Mouse (Mus musculus): ENCODE data around the gene Rev3l.
"Not testable (repeated sequence)": the region's sequence is repeated elsewhere in the genome, so short reads cannot be mapped to it uniquely, and the experiment has no call there.

Rev3l gene

DNA sequence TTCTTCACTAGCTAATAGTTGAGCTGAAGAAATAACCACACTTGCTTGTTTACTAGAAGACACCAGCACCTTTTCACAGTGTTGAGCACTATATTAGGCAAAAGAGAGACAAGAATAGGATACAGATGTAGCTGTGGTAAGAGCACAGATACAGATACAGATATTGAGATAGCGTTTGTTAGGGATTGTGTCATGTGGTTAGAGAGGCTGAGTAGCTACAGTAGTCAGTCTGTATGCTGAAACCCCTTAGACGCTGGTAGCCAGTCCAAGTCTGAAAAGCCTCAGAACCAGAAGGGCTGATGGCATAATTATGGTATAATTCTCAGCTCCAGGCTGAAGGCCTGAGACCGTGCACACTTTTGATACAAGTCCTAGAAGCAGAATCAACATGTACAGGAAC, 53.3 kb downstream of the Rev3l start:
- DNase-seq, result no peak

- no peak for DNase-seq
Measured at GRCm38 (mm10) chr10:39793295-39793694, 61.4 kb downstream of the Rev3l start.

- peak; percentile 54 for DNase-seq
Measured at GRCm38 (mm10) chr10:39811507-39811906, 79.6 kb downstream of the Rev3l start.

DNA sequence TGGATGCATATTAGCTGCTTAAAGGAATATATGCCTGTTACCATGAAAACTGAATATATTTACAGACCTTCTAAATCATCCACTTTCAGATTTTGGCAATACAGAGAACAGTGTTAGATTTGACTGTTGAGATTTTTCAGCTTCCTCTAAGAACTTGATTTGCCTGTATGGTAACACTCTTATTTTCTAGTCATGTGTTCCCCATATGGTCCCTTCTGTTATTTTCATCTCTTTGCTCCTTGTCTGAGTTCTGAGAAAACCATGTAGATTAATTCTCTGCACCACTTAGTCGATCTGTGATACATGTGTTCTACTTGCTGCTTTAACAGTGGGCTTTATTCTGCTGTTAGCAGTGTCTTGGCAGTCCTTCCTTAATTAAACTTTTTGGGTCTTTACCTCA, 110.7 kb downstream of the Rev3l start:
- DNase-seq, result no peak

DNA sequence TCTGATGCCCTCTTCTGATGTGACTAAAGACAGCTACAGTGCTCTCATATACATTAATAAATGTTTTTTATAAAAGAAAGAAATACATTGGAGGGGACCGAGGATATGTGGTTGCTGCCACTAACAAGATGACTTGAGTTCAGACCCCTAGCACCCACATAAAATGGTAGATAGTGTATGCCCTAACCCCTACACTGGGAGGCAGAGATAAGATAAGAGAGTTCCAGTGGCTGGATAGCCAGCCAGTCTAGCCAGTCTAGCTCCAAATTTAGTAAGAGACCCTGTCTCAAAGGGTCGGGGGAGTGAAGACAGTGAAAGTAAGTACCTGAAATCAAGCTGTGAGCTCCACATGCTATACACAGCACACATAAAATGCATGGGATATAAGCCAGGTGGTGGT, 133.6 kb downstream of the Rev3l start:
- DNase-seq, result no peak

GRCm38 (mm10) chr10:39888621-39889020, 156.7 kb downstream of the Rev3l start:
- DNase-seq, result no peak

DNA sequence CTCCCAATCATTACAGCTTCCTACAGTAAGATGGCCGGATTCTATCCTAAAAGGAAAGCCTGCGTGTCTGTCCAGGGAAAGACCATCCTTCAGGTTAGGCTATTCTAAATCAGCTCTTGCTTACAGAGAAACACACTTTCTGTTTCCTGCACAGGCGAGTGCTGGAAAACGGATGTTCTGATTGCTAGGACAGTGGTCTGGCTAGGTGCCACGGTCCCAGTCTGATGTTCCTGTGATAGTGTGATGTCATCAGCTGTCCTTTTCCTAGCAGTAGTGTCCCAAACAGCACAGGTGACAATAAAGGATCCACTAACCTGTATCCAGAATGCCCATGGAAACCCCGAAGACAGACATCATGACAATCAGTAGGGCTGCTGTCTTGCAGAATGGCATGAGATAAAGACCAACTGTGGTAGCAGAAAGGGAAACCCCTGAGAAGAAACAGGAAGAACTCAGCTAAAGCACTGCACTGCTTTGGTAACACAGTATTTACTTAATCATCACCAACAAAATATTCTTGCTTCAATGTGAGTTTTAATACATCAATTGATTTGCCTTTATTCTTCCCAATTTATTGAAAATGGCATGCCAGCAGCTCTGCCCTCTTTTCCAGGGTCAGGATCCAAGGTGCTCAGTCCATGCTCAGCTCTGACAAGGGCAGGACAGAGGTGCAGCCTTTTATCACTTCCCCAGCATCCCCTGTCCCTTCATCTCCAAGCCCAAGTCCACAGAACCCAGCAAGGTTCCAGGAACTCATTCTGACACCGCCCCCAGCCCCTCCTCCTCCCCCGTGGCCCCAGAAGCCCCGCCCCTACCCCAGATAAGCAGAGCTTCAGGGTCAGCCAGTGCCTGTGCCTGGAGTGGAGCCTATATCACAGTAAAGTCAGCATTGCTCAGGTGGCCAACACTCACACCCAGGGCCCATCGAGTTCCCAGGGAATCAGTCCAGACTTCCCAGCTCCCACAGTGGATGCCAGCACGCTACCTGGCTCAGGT, 162.1 kb downstream of the Rev3l start:
- DNase-seq, result peak; percentile 50

DNA sequence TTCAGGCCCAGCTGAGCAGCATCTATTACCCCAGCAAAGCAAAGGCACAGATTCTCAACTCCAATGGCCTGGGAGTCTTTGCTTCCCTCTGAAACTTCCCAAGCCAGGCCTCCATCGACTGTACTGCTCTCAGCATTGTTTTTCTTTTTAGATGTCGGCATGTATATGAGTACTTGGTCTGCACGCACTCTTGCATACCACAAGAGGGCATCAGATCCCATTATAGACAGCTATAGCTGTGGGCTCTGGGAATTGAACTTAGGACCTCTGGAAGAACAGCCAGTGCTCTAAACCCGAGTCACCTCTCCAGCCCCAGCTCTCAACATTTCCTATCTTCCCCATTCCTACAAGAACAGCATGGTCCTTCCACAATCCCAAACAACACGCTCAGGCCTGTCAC, 164.6 kb downstream of the Rev3l start:
- no peak for DNase-seq

- peak; percentile 92 for DNase-seq
Measured at GRCm38 (mm10) chr10:39898874-39899371, 167.0 kb downstream of the Rev3l start, which contains the start of gene Mfsd4b4. Mfsd4b4 (minus strand) TSS chr10:39899238.

DNA sequence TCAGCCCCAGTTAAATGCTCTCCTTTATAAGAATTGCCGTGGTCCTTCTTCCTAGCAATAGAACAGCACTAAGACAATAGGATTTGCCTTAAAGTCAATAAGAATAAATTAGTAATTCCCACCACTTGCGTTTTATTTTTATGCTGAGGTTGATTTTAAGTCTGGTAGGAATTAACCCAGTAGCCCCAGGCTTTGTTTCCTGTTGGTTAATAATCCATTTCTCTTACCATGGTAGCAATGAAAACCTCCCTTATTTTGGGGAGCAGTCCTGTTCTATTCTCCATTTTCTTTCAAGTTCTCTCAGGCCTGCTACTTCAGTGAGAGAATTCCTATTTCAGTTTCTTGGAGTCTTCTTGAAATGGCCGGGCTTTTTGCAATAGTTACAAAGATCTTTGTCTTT, 172.3 kb downstream of the Rev3l start:
- DNase-seq, result no peak

- peak; percentile 45 for DNase-seq
Measured at GRCm38 (mm10) chr10:39906799-39907658, 175.1 kb downstream of the Rev3l start.

GRCm38 (mm10) chr10:39908768-39909441, 177.0 kb downstream of the Rev3l start:
- DNase-seq, result no peak

GRCm38 (mm10) chr10:39912616-39913015, 180.7 kb downstream of the Rev3l start:
- no peak for DNase-seq

GRCm38 (mm10) chr10:39924556-39924955, 192.6 kb downstream of the Rev3l start:
- DNase-seq, result not testable (repeated sequence)

All from kidney, postnatal 10 days (tissue).